Mouse (Mus musculus) cortical plate, adult 2 months (tissue): ENCODE results near the gene Cdk14.

Experiments
- CTCF ChIP-seq: fragments of 200-500 bp; IDR thresholded peaks from 2 replicates; pipeline ENCODE4 v1.5.1; 2011; ENCODE audit warnings: mild to moderate bottlenecking, control low read depth, low read length; ENCODE audit not compliant: insufficient read depth; ENCODE audit errors: extremely low read depth
- POLR2A ChIP-seq: fragments of 200-500 bp; IDR thresholded peaks from 2 replicates; pipeline ENCODE4 v1.6.1; 2011; ENCODE audit warnings: mild to moderate bottlenecking, low read length, control low read depth; ENCODE audit not compliant: insufficient read depth; ENCODE audit errors: extremely low read depth

DNA sequence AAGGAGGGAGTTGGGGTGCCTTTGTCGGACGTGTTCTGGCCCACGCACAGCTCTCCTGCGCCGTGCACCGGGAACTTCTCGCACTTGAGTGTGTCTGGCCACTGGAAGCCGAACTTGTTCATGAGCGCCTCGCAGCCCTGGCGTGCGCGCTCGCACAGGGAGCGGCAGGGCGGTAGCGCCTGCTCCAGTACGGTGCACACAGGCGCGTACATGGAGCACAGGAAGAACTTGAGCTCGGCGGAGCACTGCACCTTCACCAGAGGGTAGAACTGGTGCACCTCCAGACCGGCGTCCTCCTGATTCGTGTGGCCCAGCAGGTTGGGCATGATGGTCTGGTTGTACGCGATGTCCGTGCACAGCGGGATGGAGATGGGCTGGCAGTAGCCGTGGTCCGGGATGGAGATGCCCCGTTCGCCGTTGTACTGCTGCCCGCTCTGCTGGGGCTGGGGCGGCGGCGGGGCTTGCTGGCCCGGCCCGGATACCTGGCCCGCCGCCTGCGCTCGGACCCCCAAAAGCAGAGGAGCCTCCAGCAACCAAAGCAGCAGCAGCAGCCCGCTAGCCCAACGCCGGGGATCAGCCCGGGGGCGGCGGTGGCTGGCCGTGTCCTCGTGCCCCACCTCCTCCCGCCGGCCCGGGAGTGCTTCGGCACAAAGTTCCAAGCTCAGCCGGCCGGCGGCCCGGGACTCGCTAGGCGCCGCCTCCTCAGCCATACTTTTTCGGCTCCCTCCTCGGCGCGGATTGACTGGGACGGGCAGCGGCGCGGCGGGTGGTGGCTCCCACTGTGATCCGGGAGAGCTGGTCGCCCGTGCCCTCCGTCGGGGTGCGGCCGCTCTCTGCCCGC lies 663.0 kb downstream of the Cdk14 start:
- TF ChIP-seq POLR2A (no peak), CTCF (no peak)
